Mouse (Mus musculus): ENCODE measurements around the gene Gabrb3.

- TF ChIP-seq CTCF (IDR thresholded peaks at IDR 0.05; ENCODE audit: low read depth, low read length): no peak
- TF ChIP-seq TAL1 (conservative IDR thresholded peaks at IDR 0.05; ENCODE audit: low read depth, low read length): no peak
- no peak for TF ChIP-seq POLR2AphosphoS5 (IDR thresholded peaks at IDR 0.05; ENCODE audit: insufficient replicate concordance, low read depth, low read length)
Measured at GRCm38 (mm10) chr7:57482896-57483295, 63.4 kb downstream of the Gabrb3 start.

All from G1E (cell line).